Mouse (Mus musculus) limb, embryonic 15.5 days (tissue): Measurements from ENCODE around the gene Srsf5. TPM values are rescaled to one million over a fixed set of nuclear protein-coding genes. Genes with fewer than 3 reads are reported as not detected.

Experiments
- ATAC-seq: fragments of 200-750 bp; cut with Nextera tagmentation; 2 replicates; pipeline ENCODE4 v1.8.0; 2017; ENCODE audit warnings: low read depth, moderate TSS enrichment; ENCODE audit not compliant: insufficient number of reproducible peaks, low FRiP score, low TSS enrichment
- H3K27ac ChIP-seq: fragments of 300-500 bp; sonication (generic); 2 replicates; pipeline ENCODE4 v1.5.1; 2015; ENCODE audit warnings: moderate library complexity, mild to moderate bottlenecking, inconsistent platforms
- H3K27me3 ChIP-seq: fragments of 300-500 bp; sonication (generic); 2 replicates; pipeline ENCODE4 v1.6.1; 2015; ENCODE audit warnings: inconsistent platforms
- H3K36me3 ChIP-seq: fragments of 300-500 bp; sonication (generic); 2 replicates; pipeline ENCODE4 v1.6.1; 2015; ENCODE audit warnings: inconsistent platforms
- H3K4me1 ChIP-seq: fragments of 300-500 bp; sonication (generic); 2 replicates; pipeline ENCODE4 v1.6.1; 2015; ENCODE audit warnings: inconsistent platforms
- H3K4me2 ChIP-seq: fragments of 300-500 bp; sonication (generic); 2 replicates; pipeline ENCODE4 v1.6.1; 2015; ENCODE audit warnings: mild to moderate bottlenecking, inconsistent platforms
- H3K4me3 ChIP-seq: fragments of 300-500 bp; sonication (generic); 2 replicates; pipeline ENCODE4 v1.5.1; 2015; ENCODE audit warnings: mild to moderate bottlenecking, inconsistent platforms
- H3K9ac ChIP-seq: fragments of 300-500 bp; sonication (generic); 2 replicates; pipeline ENCODE4 v1.6.1; 2015; ENCODE audit warnings: inconsistent platforms
- H3K9me3 ChIP-seq: fragments of 300-500 bp; sonication (generic); 2 replicates; pipeline ENCODE4 v1.6.1; 2016; ENCODE audit warnings: inconsistent platforms
- WGBS: fragments of 180-500 bp; shearing (Covaris S2); methylation state at CpG from one replicate; pipeline ENCODE4 v1.1.7; 2015; 5-methylcytosine and 5-hydroxymethylcytosine counted together
- polyA plus RNA-seq: library from polyadenylated mRNA; unstranded; fragments of >200 nt; fragmentation: Nextera tagmentation; extraction: Ambion mirVana; gene quantifications from 2 replicates; pipeline ENCODE4 v1.2.1, GENCODE M21; 2015

The Srsf5 gene
- 566 and 598 TPM in 2 replicates for polyA plus RNA-seq

GRCm38 (mm10) chr12:80945334-80945995 lies at the start of gene Srsf5:
TSS of gene Srsf5 (plus strand) at chr12:80945504.
- H3K4me1 ChIP-seq: peaks cover 18% of the 10 kb centered on the region
- H3K27ac ChIP-seq: peak within 1 kb of the TSS; percentile 99
- no peaks in the 10 kb centered on the region for H3K9me3 ChIP-seq
- ATAC-seq: peak; percentile 94
- peak within 1 kb of the TSS; percentile 95 for H3K4me3 ChIP-seq
- no peaks in the 10 kb centered on the region for H3K27me3 ChIP-seq
- peak within 1 kb of the TSS; percentile 93 for H3K9ac ChIP-seq
- peaks cover 28% of the 10 kb centered on the region for H3K36me3 ChIP-seq
- under 1% methylated on average over 57 of the region's 57 CpGs for WGBS
- H3K4me2 ChIP-seq: peak within 1 kb of the TSS; percentile 54

GRCm38 (mm10) chr12:80909631-80910030 lies 35.7 kb upstream of the Srsf5 start:
- Histone ChIP-seq H3K4me3 (no peak overlapping the region), H3K27ac (no peak overlapping the region), H3K9ac (no peak overlapping the region), H3K27me3 (no peaks in the 10 kb centered on the region), H3K4me2 (no peak overlapping the region), H3K4me1 (no peaks in the 10 kb centered on the region), H3K9me3 (no peaks in the 10 kb centered on the region), H3K36me3 (no peaks in the 10 kb centered on the region)
- ATAC-seq: no peak
- WGBS: 82% methylated on average over 8 of the region's 8 CpGs

- Histone ChIP-seq H3K4me2 (no peak overlapping the region), H3K9me3 (no peaks in the 10 kb centered on the region), H3K27ac (no peak overlapping the region), H3K27me3 (no peaks in the 10 kb centered on the region), H3K9ac (no peak overlapping the region), H3K36me3 (no peaks in the 10 kb centered on the region), H3K4me3 (no peak overlapping the region), H3K4me1 (peaks cover 1% of the 10 kb centered on the region; the same call in 1 of the 2 replicates)
- no peak for ATAC-seq
- WGBS: 55% methylated on average over 7 of the region's 7 CpGs
Measured at GRCm38 (mm10) chr12:80917764-80918163, 27.5 kb upstream of the Srsf5 start.

- Histone ChIP-seq H3K4me1 (peaks cover 3% of the 10 kb centered on the region; the same call in 1 of the 2 replicates), H3K9ac (no peak overlapping the region), H3K27me3 (no peaks in the 10 kb centered on the region), H3K36me3 (no peaks in the 10 kb centered on the region), H3K4me2 (no peak overlapping the region), H3K9me3 (no peaks in the 10 kb centered on the region), H3K27ac (no peak overlapping the region), H3K4me3 (no peak overlapping the region)
- WGBS: 91% methylated on average over 5 of the region's 5 CpGs
- no peak for ATAC-seq
Measured at GRCm38 (mm10) chr12:80921301-80921700, 24.0 kb upstream of the Srsf5 start.

GRCm38 (mm10) chr12:80922869-80923268 lies 22.4 kb upstream of the Srsf5 start:
- peak overlapping the region; percentile 39 for H3K4me2 ChIP-seq
- no peak overlapping the region for H3K9ac ChIP-seq
- no peaks in the 10 kb centered on the region for H3K27me3 ChIP-seq
- no peaks in the 10 kb centered on the region for H3K9me3 ChIP-seq
- H3K27ac ChIP-seq: peak overlapping the region; percentile 57; the same call in 1 of the 2 replicates
- no peak for ATAC-seq
- no peak overlapping the region; the same call in 1 of the 2 replicates for H3K4me3 ChIP-seq
- peaks cover 3% of the 10 kb centered on the region; the same call in 1 of the 2 replicates for H3K4me1 ChIP-seq
- 8% methylated on average over 7 of the region's 7 CpGs for WGBS
- H3K36me3 ChIP-seq: no peaks in the 10 kb centered on the region

GRCm38 (mm10) chr12:80923602-80924001 lies 21.7 kb upstream of the Srsf5 start:
- H3K36me3 ChIP-seq: no peaks in the 10 kb centered on the region
- H3K9me3 ChIP-seq: no peaks in the 10 kb centered on the region
- peak overlapping the region; percentile 57 for H3K27ac ChIP-seq
- H3K27me3 ChIP-seq: no peaks in the 10 kb centered on the region
- 59% methylated on average over 5 of the region's 5 CpGs for WGBS
- H3K9ac ChIP-seq: no peak overlapping the region
- H3K4me3 ChIP-seq: no peak overlapping the region
- no peak for ATAC-seq
- H3K4me1 ChIP-seq: peaks cover 3% of the 10 kb centered on the region; the same call in 1 of the 2 replicates
- no peak overlapping the region for H3K4me2 ChIP-seq

GRCm38 (mm10) chr12:80924205-80924604 lies 21.1 kb upstream of the Srsf5 start:
- H3K4me2 ChIP-seq: no peak overlapping the region
- ATAC-seq: 0 out of 2 replicates have a peak, but pooled peaks have one; percentile 44
- H3K27ac ChIP-seq: no peak overlapping the region

GRCm38 (mm10) chr12:80925919-80926318 lies 19.4 kb upstream of the Srsf5 start:
- no peak overlapping the region for H3K4me3 ChIP-seq
- H3K9me3 ChIP-seq: no peaks in the 10 kb centered on the region
- ATAC-seq: no peak
- no peaks in the 10 kb centered on the region for H3K27me3 ChIP-seq
- no peaks in the 10 kb centered on the region for H3K36me3 ChIP-seq
- H3K4me1 ChIP-seq: peaks cover 3% of the 10 kb centered on the region; the same call in 1 of the 2 replicates
- H3K9ac ChIP-seq: no peak overlapping the region
- H3K4me2 ChIP-seq: no peak overlapping the region
- no peak overlapping the region for H3K27ac ChIP-seq
- 55% methylated on average over 7 of the region's 7 CpGs for WGBS

More at GRCm38 (mm10) chr12:80924205-80924604, 21.1 kb upstream of the Srsf5 start:
- H3K27me3 ChIP-seq: no peaks in the 10 kb centered on the region
- no peaks in the 10 kb centered on the region for H3K36me3 ChIP-seq
- H3K9me3 ChIP-seq: no peaks in the 10 kb centered on the region
- peaks cover 3% of the 10 kb centered on the region; the same call in 1 of the 2 replicates for H3K4me1 ChIP-seq
- no peak overlapping the region for H3K9ac ChIP-seq
- 64% methylated on average over 3 of the region's 3 CpGs for WGBS
- no peak overlapping the region for H3K4me3 ChIP-seq

- no peak overlapping the region for H3K9ac ChIP-seq
- H3K9me3 ChIP-seq: no peaks in the 10 kb centered on the region
- H3K27ac ChIP-seq: no peak overlapping the region
- H3K4me1 ChIP-seq: peaks cover 3% of the 10 kb centered on the region; the same call in 1 of the 2 replicates
- no peaks in the 10 kb centered on the region for H3K36me3 ChIP-seq
- ATAC-seq: no peak
- no peak overlapping the region for H3K4me3 ChIP-seq
- H3K4me2 ChIP-seq: no peak overlapping the region
- no peaks in the 10 kb centered on the region for H3K27me3 ChIP-seq
- 90% methylated on average over 4 of the region's 4 CpGs for WGBS
Measured at GRCm38 (mm10) chr12:80926550-80926949, 18.8 kb upstream of the Srsf5 start.

- no peak for ATAC-seq
- no peak overlapping the region for H3K4me3 ChIP-seq
- no peak overlapping the region for H3K4me2 ChIP-seq
- H3K36me3 ChIP-seq: no peaks in the 10 kb centered on the region
- 44% methylated on average over 1 of the region's 1 CpGs for WGBS
- H3K4me1 ChIP-seq: peaks cover 3% of the 10 kb centered on the region; the same call in 1 of the 2 replicates
- no peaks in the 10 kb centered on the region for H3K9me3 ChIP-seq
- H3K9ac ChIP-seq: no peak overlapping the region
- no peaks in the 10 kb centered on the region for H3K27me3 ChIP-seq
- no peak overlapping the region for H3K27ac ChIP-seq
Measured at GRCm38 (mm10) chr12:80927518-80927917, 17.8 kb upstream of the Srsf5 start.

- Histone ChIP-seq H3K27ac (no peak overlapping the region), H3K4me1 (no peaks in the 10 kb centered on the region), H3K4me3 (no peak overlapping the region), H3K4me2 (no peak overlapping the region), H3K27me3 (no peaks in the 10 kb centered on the region), H3K9me3 (no peaks in the 10 kb centered on the region), H3K36me3 (no peaks in the 10 kb centered on the region), H3K9ac (no peak overlapping the region)
- no peak for ATAC-seq
- 69% methylated on average over 3 of the region's 3 CpGs for WGBS
Measured at GRCm38 (mm10) chr12:80928881-80929280, 16.4 kb upstream of the Srsf5 start.

GRCm38 (mm10) chr12:80930141-80930540 lies 15.2 kb upstream of the Srsf5 start:
- no peaks in the 10 kb centered on the region for H3K9me3 ChIP-seq
- 78% methylated on average over 7 of the region's 7 CpGs for WGBS
- no peak overlapping the region for H3K9ac ChIP-seq
- no peak for ATAC-seq
- H3K36me3 ChIP-seq: no peaks in the 10 kb centered on the region
- H3K4me2 ChIP-seq: no peak overlapping the region
- no peak overlapping the region for H3K27ac ChIP-seq
- H3K4me3 ChIP-seq: no peak overlapping the region
- no peaks in the 10 kb centered on the region for H3K4me1 ChIP-seq
- H3K27me3 ChIP-seq: no peaks in the 10 kb centered on the region
